Mouse (Mus musculus) embryonic facial prominence, embryonic 10.5 days (tissue): ENCODE results near the gene Brms1. TPM values are rescaled to one million over a fixed set of nuclear protein-coding genes. Genes with fewer than 3 reads are reported as not detected.

Experiments
- DNase-seq: peaks from one replicate; pipeline ENCODE4 v3.0.0-alpha.2; 2017; ENCODE audit warnings: low spot score
- H3K27ac ChIP-seq: fragments of 300-500 bp; sonication (generic); replicated peaks from 2 replicates; pipeline ENCODE4 v1.5.1; 2016; ENCODE audit warnings: mild to moderate bottlenecking
- H3K27me3 ChIP-seq: fragments of 300-500 bp; sonication (generic); replicated peaks from 2 replicates; pipeline ENCODE4 v1.6.1; 2016; ENCODE audit warnings: low read depth, mild to moderate bottlenecking; ENCODE audit not compliant: poor library complexity, severe bottlenecking
- H3K36me3 ChIP-seq: fragments of 300-500 bp; sonication (generic); replicated peaks from 2 replicates; pipeline ENCODE4 v1.6.1; 2016; ENCODE audit warnings: mild to moderate bottlenecking, moderate library complexity
- H3K4me1 ChIP-seq: fragments of 300-500 bp; sonication (generic); 2 replicates; pipeline ENCODE4 v1.6.1; 2016
- H3K4me3 ChIP-seq: fragments of 300-500 bp; sonication (generic); 2 replicates; pipeline ENCODE4 v1.5.1; 2016; ENCODE audit warnings: mild to moderate bottlenecking, moderate library complexity
- H3K9me3 ChIP-seq: fragments of 300-500 bp; sonication (generic); 2 replicates; pipeline ENCODE4 v1.6.1; 2016; ENCODE audit warnings: mild to moderate bottlenecking
- WGBS: fragments of 180-500 bp; shearing (Covaris S2); methylation state at CpG from one replicate; pipeline ENCODE4 v1.1.7; 2016; 5-methylcytosine and 5-hydroxymethylcytosine counted together
- polyA plus RNA-seq: library from polyadenylated mRNA; unstranded; fragments of >200 nt; fragmentation: Nextera tagmentation; extraction: Ambion mirVana; gene quantifications from 2 replicates; pipeline ENCODE4 v1.2.1, GENCODE M21; 2016

Brms1 gene
- polyA plus RNA-seq, 1 experiment from 2014 or later: 72.6 TPM

- Histone ChIP-seq H3K4me3 (peak within 1 kb of the TSS; percentile 90), H3K36me3 (peaks cover 34% of the 10 kb centered on the region), H3K9me3 (no peaks in the 10 kb centered on the region), H3K27ac (peak within 1 kb of the TSS; percentile 84), H3K4me1 (peaks cover 31% of the 10 kb centered on the region), H3K27me3 (peaks cover 35% of the 10 kb centered on the region)
- DNase-seq: peak; percentile 95
- under 1% methylated on average over 58 of the region's 58 CpGs for WGBS
These were observed 47.0 kb downstream of the Brms1 start, which contains the start of gene Yif1a for GRCm38 (mm10) chr19:5087884-5088728. TSS of gene Yif1a (plus strand) at chr19:5088538.

GRCm38 (mm10) chr19:5089324-5089723, 48.2 kb downstream of the Brms1 start:
- Histone ChIP-seq H3K27me3 (peaks cover 23% of the 10 kb centered on the region), H3K27ac (no peak overlapping the region), H3K4me1 (peaks cover 41% of the 10 kb centered on the region), H3K36me3 (peaks cover 42% of the 10 kb centered on the region), H3K4me3 (peak overlapping the region; percentile 90), H3K9me3 (no peaks in the 10 kb centered on the region)
- whole genome bisulfite sequencing: 89% methylated on average over 4 of the region's 4 CpGs
- no peak for DNase-seq

- DNase-seq: no peak
- Histone ChIP-seq H3K4me1 (peaks cover 56% of the 10 kb centered on the region), H3K4me3 (no peak overlapping the region; the same call in 1 of the 2 replicates), H3K36me3 (peaks cover 42% of the 10 kb centered on the region), H3K27me3 (peaks cover 17% of the 10 kb centered on the region), H3K9me3 (no peaks in the 10 kb centered on the region), H3K27ac (no peak overlapping the region)
- 92% methylated on average over 10 of the region's 10 CpGs for WGBS
These were observed 50.9 kb downstream of the Brms1 start for GRCm38 (mm10) chr19:5092083-5092482.

- Histone ChIP-seq H3K9me3 (no peaks in the 10 kb centered on the region), H3K27ac (no peak overlapping the region), H3K36me3 (peaks cover 42% of the 10 kb centered on the region), H3K4me3 (peak overlapping the region; percentile 80), H3K27me3 (peaks cover 21% of the 10 kb centered on the region), H3K4me1 (peaks cover 63% of the 10 kb centered on the region)
- peak; percentile 23 for DNase-seq
- 76% methylated on average over 12 of the region's 12 CpGs for WGBS
These were observed 52.5 kb downstream of the Brms1 start for GRCm38 (mm10) chr19:5093481-5094242.

- under 1% methylated on average over 21 of the region's 21 CpGs for WGBS
- peak; percentile 98 for DNase-seq
- Histone ChIP-seq H3K36me3 (peaks cover 46% of the 10 kb centered on the region), H3K4me1 (peaks cover 63% of the 10 kb centered on the region), H3K9me3 (no peaks in the 10 kb centered on the region), H3K27ac (no peak overlapping the region), H3K27me3 (peaks cover 21% of the 10 kb centered on the region), H3K4me3 (peak overlapping the region; percentile 80)
These were observed 53.1 kb downstream of the Brms1 start for GRCm38 (mm10) chr19:5094243-5094632.

GRCm38 (mm10) chr19:5094746-5095417, 53.7 kb downstream of the Brms1 start:
- H3K4me1 ChIP-seq: peaks cover 65% of the 10 kb centered on the region
- no peaks in the 10 kb centered on the region for H3K9me3 ChIP-seq
- H3K27me3 ChIP-seq: peaks cover 21% of the 10 kb centered on the region
- WGBS: 47% methylated on average over 11 of the region's 11 CpGs
- H3K4me3 ChIP-seq: peak overlapping the region; percentile 80
- no peak for DNase-seq
- no peak overlapping the region for H3K27ac ChIP-seq
- H3K36me3 ChIP-seq: peaks cover 51% of the 10 kb centered on the region

GRCm38 (mm10) chr19:5095887-5096474, 54.8 kb downstream of the Brms1 start:
- WGBS: 15% methylated on average over 9 of the region's 9 CpGs
- no peaks in the 10 kb centered on the region for H3K9me3 ChIP-seq
- H3K4me1 ChIP-seq: peaks cover 65% of the 10 kb centered on the region
- H3K27ac ChIP-seq: no peak overlapping the region; the same call in 1 of the 2 replicates
- peaks cover 21% of the 10 kb centered on the region for H3K27me3 ChIP-seq
- H3K4me3 ChIP-seq: peak overlapping the region; percentile 80
- DNase-seq: peak; percentile 26
- H3K36me3 ChIP-seq: peaks cover 51% of the 10 kb centered on the region

- Histone ChIP-seq H3K4me1 (peaks cover 65% of the 10 kb centered on the region), H3K27me3 (peaks cover 21% of the 10 kb centered on the region), H3K4me3 (peak overlapping the region; percentile 80), H3K27ac (peak overlapping the region; percentile 92), H3K36me3 (peaks cover 51% of the 10 kb centered on the region), H3K9me3 (no peaks in the 10 kb centered on the region)
- peak; percentile 42 for DNase-seq
- WGBS: 4% methylated on average over 31 of the region's 31 CpGs
These were observed 56.6 kb downstream of the Brms1 start for GRCm38 (mm10) chr19:5097521-5098362.

GRCm38 (mm10) chr19:5098363-5099143, 57.4 kb downstream of the Brms1 start, which contains the start of gene Cnih2:
TSS of gene Cnih2 (minus strand) at chr19:5098521.
- peak; percentile 83 for DNase-seq
- H3K4me1 ChIP-seq: peaks cover 63% of the 10 kb centered on the region
- H3K4me3 ChIP-seq: peak within 1 kb of the TSS; percentile 80
- H3K9me3 ChIP-seq: no peaks in the 10 kb centered on the region
- H3K27me3 ChIP-seq: peaks cover 21% of the 10 kb centered on the region
- peak within 1 kb of the TSS; percentile 92 for H3K27ac ChIP-seq
- 3% methylated on average over 48 of the region's 48 CpGs for WGBS
- peaks cover 51% of the 10 kb centered on the region for H3K36me3 ChIP-seq
